Mouse (Mus musculus) stomach, embryonic 14.5 days (tissue): ENCODE results near the gene Ncf4. TPM values are rescaled to one million over a fixed set of nuclear protein-coding genes. Genes with fewer than 3 reads are reported as not detected.
"Not testable (repeated sequence)": the region's sequence is repeated elsewhere in the genome, so short reads cannot be mapped to it uniquely, and the experiment has no call there.

Experiments
- ATAC-seq: fragments of 200-750 bp; cut with Nextera tagmentation; 2 replicates; pipeline ENCODE4 v1.8.0; 2017; ENCODE audit warnings: low read depth, moderate TSS enrichment; ENCODE audit not compliant: insufficient number of reproducible peaks, insufficient read depth, low FRiP score
- H3K27ac ChIP-seq: fragments of 300-500 bp; sonication (generic); 2 replicates; pipeline ENCODE4 v1.5.1; 2014; ENCODE audit warnings: mild to moderate bottlenecking, low read length, moderate library complexity, mixed read lengths
- H3K27me3 ChIP-seq: fragments of 300-500 bp; sonication (generic); 2 replicates; pipeline ENCODE4 v1.6.1; 2014; ENCODE audit warnings: low read length, control low read depth, mixed read lengths; ENCODE audit not compliant: control insufficient read depth, insufficient read depth
- H3K36me3 ChIP-seq: fragments of 300-500 bp; sonication (generic); 2 replicates; pipeline ENCODE4 v1.6.1; 2014; ENCODE audit warnings: mild to moderate bottlenecking, control low read depth, low read length, moderate library complexity, mixed read lengths; ENCODE audit not compliant: control insufficient read depth, insufficient read depth
- H3K4me1 ChIP-seq: fragments of 300-500 bp; sonication (generic); 2 replicates; pipeline ENCODE4 v1.6.1; 2014; ENCODE audit warnings: low read length, control low read depth, mixed read lengths; ENCODE audit not compliant: control insufficient read depth, insufficient read depth
- H3K4me2 ChIP-seq: fragments of 300-500 bp; sonication (generic); replicated peaks from 2 replicates; pipeline ENCODE4 v1.6.1; 2014; ENCODE audit warnings: low read depth, low read length, control low read depth
- H3K4me3 ChIP-seq: fragments of 300-500 bp; sonication (generic); 2 replicates; pipeline ENCODE4 v1.5.1; 2014; ENCODE audit warnings: low read depth, low read length, control low read depth
- H3K9ac ChIP-seq: fragments of 300-500 bp; sonication (generic); replicated peaks from 2 replicates; pipeline ENCODE4 v1.6.1; 2014; ENCODE audit warnings: low read depth, mild to moderate bottlenecking, control low read depth, low read length, moderate library complexity, mixed read lengths
- H3K9me3 ChIP-seq: fragments of 300-500 bp; sonication (generic); 2 replicates; pipeline ENCODE4 v1.6.1; 2016; ENCODE audit warnings: low read depth, low read length, control low read depth; ENCODE audit not compliant: control insufficient read depth
- WGBS: fragments of 180-500 bp; shearing (Covaris S2); extraction: QIAGEN DNeasy Blood & Tissue Kit; methylation state at CpG from one replicate; pipeline ENCODE4 v1.1.7; 2014; 5-methylcytosine and 5-hydroxymethylcytosine counted together
- polyA plus RNA-seq: library from polyadenylated mRNA; unstranded; fragments of >200 nt; fragmentation: Nextera tagmentation; extraction: Ambion mirVana; gene quantifications from 2 replicates; pipeline ENCODE4 v1.2.1, GENCODE M21; 2014

The Ncf4 gene
- polyA plus RNA-seq, 1 experiment from 2014 or later, result 3.2 TPM

GRCm38 (mm10) chr15:78246143-78247116 is 1.8 kb downstream of the Ncf4 start:
- Histone ChIP-seq H3K9me3 (no peaks in the 10 kb centered on the region), H3K4me1 (no peaks in the 10 kb centered on the region), H3K4me2 (no peak overlapping the region), H3K27me3 (no peaks in the 10 kb centered on the region), H3K27ac (no peak overlapping the region), H3K36me3 (no peaks in the 10 kb centered on the region), H3K4me3 (no peak overlapping the region), H3K9ac (no peak overlapping the region)
- no peak for ATAC-seq
- WGBS, result 74% methylated on average over 18 of the region's 18 CpGs

- 43% methylated on average over 2 of the region's 2 CpGs for WGBS
- H3K36me3 ChIP-seq, result no peaks in the 10 kb centered on the region
- H3K9ac ChIP-seq, result no peak overlapping the region
- no peak overlapping the region for H3K4me2 ChIP-seq
- no peak for ATAC-seq
- no peaks in the 10 kb centered on the region for H3K9me3 ChIP-seq
- no peaks in the 10 kb centered on the region for H3K4me1 ChIP-seq
- no peaks in the 10 kb centered on the region for H3K27me3 ChIP-seq
- no peak overlapping the region for H3K4me3 ChIP-seq
- no peak overlapping the region for H3K27ac ChIP-seq
Measured at GRCm38 (mm10) chr15:78247659-78248058, 3.1 kb downstream of the Ncf4 start.

DNA sequence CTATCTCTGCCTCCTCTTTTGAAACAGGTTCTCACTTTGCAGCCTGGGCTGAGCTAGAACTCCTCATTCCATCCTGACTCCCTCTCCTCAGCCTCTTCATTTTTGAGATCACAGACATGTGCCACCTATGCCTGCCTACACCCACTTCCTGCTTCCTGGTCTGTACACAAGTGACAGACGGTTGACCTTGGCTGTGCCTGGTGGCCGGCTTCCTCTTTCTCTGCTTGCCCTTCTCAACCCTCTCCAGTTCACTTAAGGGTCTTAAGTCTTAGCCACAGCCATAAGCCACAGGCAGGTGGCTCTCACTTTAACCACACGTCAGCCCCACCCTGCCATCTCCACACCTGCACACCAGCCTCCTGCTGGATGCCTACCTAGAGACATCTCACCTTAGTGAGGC is 3.8 kb downstream of the Ncf4 start:
- no peak overlapping the region for H3K9ac ChIP-seq
- H3K4me2 ChIP-seq, result no peak overlapping the region
- no peak overlapping the region for H3K4me3 ChIP-seq
- no peaks in the 10 kb centered on the region for H3K9me3 ChIP-seq
- no peaks in the 10 kb centered on the region for H3K4me1 ChIP-seq
- no peak for ATAC-seq
- H3K27ac ChIP-seq, result no peak overlapping the region
- H3K36me3 ChIP-seq, result no peaks in the 10 kb centered on the region
- no peaks in the 10 kb centered on the region for H3K27me3 ChIP-seq
- 69% methylated on average over 3 of the region's 3 CpGs for WGBS

DNA sequence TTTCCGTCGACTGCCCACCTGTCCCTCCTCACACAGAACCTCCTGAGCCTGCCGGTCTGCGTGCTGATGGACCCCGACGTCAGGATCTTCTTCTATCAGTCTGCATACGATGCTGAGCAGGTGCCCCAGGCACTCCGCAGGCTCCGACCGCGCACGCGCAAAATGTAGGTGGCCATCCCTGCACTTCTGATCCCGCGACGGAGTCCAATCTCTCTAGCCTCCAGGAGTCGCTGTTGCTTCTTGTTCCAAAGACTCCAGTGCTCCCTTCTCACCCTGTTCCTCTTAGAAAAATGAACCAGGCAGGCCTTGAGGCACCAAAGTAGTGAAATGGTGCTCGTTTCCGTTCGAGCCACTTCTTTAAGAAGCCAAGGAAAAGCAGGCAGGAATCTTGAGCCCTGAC is 10.2 kb downstream of the Ncf4 start:
- no peaks in the 10 kb centered on the region for H3K4me1 ChIP-seq
- no peak overlapping the region for H3K4me3 ChIP-seq
- no peaks in the 10 kb centered on the region for H3K9me3 ChIP-seq
- H3K9ac ChIP-seq, result no peak overlapping the region
- H3K4me2 ChIP-seq, result no peak overlapping the region
- no peaks in the 10 kb centered on the region for H3K27me3 ChIP-seq
- ATAC-seq, result no peak
- 18% methylated on average over 20 of the region's 20 CpGs for WGBS
- no peaks in the 10 kb centered on the region for H3K36me3 ChIP-seq
- H3K27ac ChIP-seq, result no peak overlapping the region

GRCm38 (mm10) chr15:78256602-78257259 is 12.1 kb downstream of the Ncf4 start:
- H3K27ac ChIP-seq, H3K4me3 ChIP-seq, H3K9me3 ChIP-seq, H3K36me3 ChIP-seq, H3K4me1 ChIP-seq, H3K9ac ChIP-seq, H3K4me2 ChIP-seq, ATAC-seq, H3K27me3 ChIP-seq: not testable (repeated sequence)

DNA sequence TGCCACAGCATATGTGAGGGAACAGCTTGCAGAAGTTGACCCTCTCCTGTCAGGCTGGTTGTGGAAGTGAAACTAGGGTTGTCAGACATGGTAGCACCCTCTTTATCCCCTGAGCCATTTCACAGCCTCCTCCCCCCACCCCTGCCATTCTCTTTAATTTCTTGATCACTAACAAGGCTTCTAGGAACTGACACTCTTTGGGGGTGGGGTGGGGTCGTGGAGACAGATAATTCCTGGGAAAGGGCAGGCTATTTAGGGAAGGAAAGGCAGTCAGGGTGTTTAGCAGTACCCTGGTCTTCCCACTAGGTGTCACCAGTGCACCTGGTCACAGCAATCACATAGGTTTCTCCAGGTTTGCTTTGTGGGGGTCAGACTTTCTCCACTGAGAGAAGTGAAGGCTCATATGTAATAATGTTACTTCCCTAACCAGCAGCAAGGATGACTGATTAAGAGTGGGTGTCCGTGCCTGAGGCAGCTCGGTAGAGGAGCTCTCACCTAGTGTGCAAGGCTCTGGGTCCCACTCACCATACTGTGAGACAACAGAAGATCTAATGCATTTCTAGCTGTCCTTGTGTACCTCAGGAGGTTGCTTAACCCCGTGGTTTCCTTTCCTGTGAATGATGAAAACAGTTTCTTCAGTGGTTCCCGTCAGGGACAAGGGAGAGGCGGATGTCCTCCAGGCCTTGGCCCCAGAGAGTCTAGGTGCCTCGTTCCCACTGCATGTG is 12.9 kb downstream of the Ncf4 start:
- Histone ChIP-seq H3K4me3 (no peak overlapping the region), H3K9ac (no peak overlapping the region), H3K27me3 (no peaks in the 10 kb centered on the region), H3K36me3 (no peaks in the 10 kb centered on the region), H3K4me2 (no peak overlapping the region), H3K4me1 (no peaks in the 10 kb centered on the region), H3K27ac (no peak overlapping the region), H3K9me3 (no peaks in the 10 kb centered on the region)
- WGBS, result 36% methylated on average over 7 of the region's 7 CpGs
- no peak for ATAC-seq

GRCm38 (mm10) chr15:78258246-78258865 is 13.8 kb downstream of the Ncf4 start:
- WGBS, result 72% methylated on average over 10 of the region's 10 CpGs
- Histone ChIP-seq H3K36me3 (no peaks in the 10 kb centered on the region), H3K4me2 (no peak overlapping the region), H3K27me3 (no peaks in the 10 kb centered on the region), H3K9ac (no peak overlapping the region), H3K4me3 (no peak overlapping the region), H3K4me1 (no peaks in the 10 kb centered on the region), H3K9me3 (no peaks in the 10 kb centered on the region), H3K27ac (no peak overlapping the region)
- ATAC-seq, result no peak

GRCm38 (mm10) chr15:78260668-78261333 is 16.2 kb downstream of the Ncf4 start:
- no peak overlapping the region for H3K27ac ChIP-seq
- 62% methylated on average over 13 of the region's 13 CpGs for WGBS
- H3K9ac ChIP-seq, result no peak overlapping the region
- no peaks in the 10 kb centered on the region for H3K27me3 ChIP-seq
- no peak overlapping the region for H3K4me3 ChIP-seq
- no peaks in the 10 kb centered on the region for H3K4me1 ChIP-seq
- ATAC-seq, result no peak
- H3K4me2 ChIP-seq, result no peak overlapping the region
- H3K36me3 ChIP-seq, result no peaks in the 10 kb centered on the region
- no peaks in the 10 kb centered on the region for H3K9me3 ChIP-seq
